Mouse (Mus musculus): ENCODE results near the gene Arhgef26. TPM values are rescaled to one million over a fixed set of nuclear protein-coding genes. Genes with fewer than 3 reads are reported as not detected.

The Arhgef26 gene
- polyA plus RNA-seq, 1 experiment from 2014 or later: 19.2 TPM

DNA sequence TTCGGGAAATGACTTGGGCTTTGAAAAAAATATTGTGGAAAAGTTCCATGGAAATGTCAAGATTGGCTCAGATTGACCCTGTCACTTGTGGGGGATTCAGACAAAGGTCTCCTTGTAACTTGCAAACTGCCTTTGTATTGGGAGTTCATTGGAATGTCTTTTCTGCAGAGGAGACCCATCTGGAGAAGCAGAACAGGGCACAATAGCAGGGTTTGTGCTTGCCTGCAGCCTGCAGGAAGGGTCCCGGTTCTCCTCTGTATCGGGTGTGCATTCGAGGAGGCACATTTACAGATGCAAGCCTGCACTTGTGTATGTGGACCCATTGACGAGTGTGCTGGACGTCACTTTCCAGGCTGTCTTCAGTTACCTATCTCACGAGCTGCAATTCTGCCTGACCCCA is 56.1 kb downstream of the Arhgef26 start:
- 0 out of 2 replicates have a peak overlapping the region, but pooled peaks have one; percentile 12 for H3K27ac ChIP-seq
- H3K4me1 ChIP-seq: peaks cover 13% of the 10 kb centered on the region
- H3K36me3 ChIP-seq: no peaks in the 10 kb centered on the region
- no peak overlapping the region for H3K4me2 ChIP-seq (replicated peaks)
- no peak overlapping the region for H3K9ac ChIP-seq
- WGBS: 14% methylated on average over 7 of the region's 7 CpGs
- no peaks in the 10 kb centered on the region for H3K27me3 ChIP-seq
- ATAC-seq (ENCODE audit: low FRiP score): peak; percentile 64; the same call in 1 of the 2 replicates
- H3K9me3 ChIP-seq (replicated peaks): no peaks in the 10 kb centered on the region
- H3K4me3 ChIP-seq: no peak overlapping the region

DNA sequence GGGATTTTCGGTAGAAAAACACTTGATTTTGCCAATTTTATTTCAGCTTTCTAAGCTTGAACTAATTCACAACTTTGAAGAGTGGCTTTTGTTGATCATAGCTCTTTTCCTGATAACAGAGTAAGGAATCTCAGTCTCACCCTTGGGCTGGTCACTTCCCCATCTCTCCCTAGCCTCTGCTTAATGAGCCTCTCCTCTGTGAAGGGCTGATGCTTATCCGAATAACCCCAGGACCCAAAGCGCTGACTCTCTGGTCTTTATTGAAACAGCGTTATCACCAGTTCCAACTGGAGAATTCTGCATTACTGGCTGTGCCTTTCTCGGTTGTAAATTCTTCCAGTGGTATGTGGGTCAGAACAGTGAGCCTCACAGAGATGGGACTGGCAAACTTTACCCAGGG is 57.2 kb downstream of the Arhgef26 start:
- Histone ChIP-seq H3K4me2 (replicated peaks) (no peak overlapping the region), H3K9me3 (replicated peaks) (no peaks in the 10 kb centered on the region), H3K27ac (no peak overlapping the region), H3K4me3 (no peak overlapping the region), H3K4me1 (peaks cover 13% of the 10 kb centered on the region), H3K27me3 (no peaks in the 10 kb centered on the region), H3K36me3 (no peaks in the 10 kb centered on the region), H3K9ac (no peak overlapping the region)
- no peak for ATAC-seq (ENCODE audit: low FRiP score)
- 65% methylated on average over 5 of the region's 5 CpGs for WGBS

DNA sequence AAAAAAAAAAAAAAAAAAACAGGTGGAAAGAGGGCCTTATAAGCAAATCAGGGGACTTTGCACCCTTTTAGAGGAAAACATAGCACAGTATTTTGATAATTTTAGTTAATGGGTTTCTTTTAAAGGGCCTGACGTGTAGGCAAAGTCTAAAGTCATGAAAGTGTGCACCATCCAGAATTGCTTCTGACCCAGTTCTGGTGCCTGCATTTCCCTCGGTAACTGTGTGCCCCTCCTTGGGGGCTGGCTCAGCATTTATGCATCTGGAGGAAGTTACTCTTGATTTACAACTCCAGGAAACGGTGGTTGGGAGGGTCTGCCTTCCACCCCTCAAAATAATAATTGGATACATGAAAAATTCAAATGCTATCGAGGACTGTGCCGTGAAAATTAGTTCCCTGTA is 58.0 kb downstream of the Arhgef26 start:
- H3K27me3 ChIP-seq: no peaks in the 10 kb centered on the region
- H3K9me3 ChIP-seq (replicated peaks): no peaks in the 10 kb centered on the region
- H3K36me3 ChIP-seq: no peaks in the 10 kb centered on the region
- H3K4me1 ChIP-seq: peaks cover 13% of the 10 kb centered on the region
- no peak for ATAC-seq (ENCODE audit: low FRiP score)
- H3K4me3 ChIP-seq: no peak overlapping the region
- H3K9ac ChIP-seq: no peak overlapping the region
- H3K27ac ChIP-seq: no peak overlapping the region
- H3K4me2 ChIP-seq (replicated peaks): no peak overlapping the region
- WGBS: 66% methylated on average over 5 of the region's 5 CpGs

DNA sequence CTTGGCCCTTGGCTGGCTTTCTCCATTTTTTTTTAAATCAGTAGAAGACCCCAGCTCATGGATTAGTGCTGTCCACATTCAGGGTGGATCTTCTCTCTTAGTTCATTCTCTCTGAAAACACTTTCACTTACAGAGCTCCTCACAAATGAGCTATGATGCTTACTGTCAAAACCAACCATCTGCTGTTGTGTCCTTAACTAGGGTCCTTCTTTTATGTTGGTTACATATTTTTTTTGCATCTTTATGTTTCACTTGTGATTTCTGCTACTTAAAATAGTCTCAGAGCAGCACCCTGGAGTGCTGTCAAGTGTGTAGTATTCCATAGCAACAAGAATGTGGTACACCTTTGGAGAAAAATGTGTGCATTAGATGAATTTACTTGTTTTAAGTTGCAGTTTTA is 60.0 kb downstream of the Arhgef26 start:
- H3K9ac ChIP-seq: no peak overlapping the region
- H3K27me3 ChIP-seq: no peaks in the 10 kb centered on the region
- H3K36me3 ChIP-seq: no peaks in the 10 kb centered on the region
- no peak overlapping the region for H3K4me3 ChIP-seq
- no peaks in the 10 kb centered on the region for H3K9me3 ChIP-seq (replicated peaks)
- no peak for ATAC-seq (ENCODE audit: low FRiP score)
- no peak overlapping the region for H3K27ac ChIP-seq
- peaks cover 13% of the 10 kb centered on the region for H3K4me1 ChIP-seq
- H3K4me2 ChIP-seq (replicated peaks): no peak overlapping the region

DNA sequence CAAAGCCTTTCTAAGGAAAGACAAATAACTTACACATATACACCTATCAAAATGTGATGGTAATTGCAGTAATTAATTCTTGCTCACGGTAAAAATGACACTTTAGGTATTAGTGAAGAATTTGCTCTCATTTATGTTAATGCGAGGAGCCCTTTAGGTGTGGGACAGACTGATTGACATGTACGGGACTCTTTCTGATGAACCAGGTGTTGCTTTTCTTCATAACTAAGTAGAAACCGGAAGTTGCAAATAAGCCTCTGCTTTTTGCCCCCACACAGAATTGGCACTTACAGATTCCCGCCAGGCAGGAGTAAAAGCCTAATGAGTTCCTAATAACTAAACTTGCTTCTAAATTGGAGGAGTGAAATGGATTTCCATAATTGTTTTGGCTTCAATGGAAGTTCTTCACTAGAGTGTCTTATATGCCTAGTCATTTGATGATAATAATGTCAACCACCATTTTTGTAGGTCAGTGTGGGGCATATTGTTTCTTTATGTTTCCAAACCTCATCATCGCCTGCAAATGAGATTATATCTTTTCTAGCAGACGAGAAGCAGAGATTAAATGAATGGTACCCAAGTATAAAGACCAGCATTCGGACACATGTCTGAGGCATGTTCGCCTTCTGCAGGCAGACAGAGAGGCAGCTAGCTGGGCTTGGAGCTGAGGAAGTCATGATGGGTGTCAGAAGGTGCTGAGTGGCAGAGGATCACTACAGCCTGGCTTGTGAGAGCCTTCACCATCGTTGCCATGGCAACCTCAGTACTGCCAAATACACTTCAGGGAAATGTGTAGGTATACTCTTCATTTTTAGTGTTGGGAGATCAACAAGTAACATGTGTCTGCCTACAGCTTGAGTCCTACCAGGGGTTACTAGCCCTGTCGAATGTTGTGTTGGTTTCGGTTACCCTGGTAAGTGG is 61.9 kb downstream of the Arhgef26 start:
- Histone ChIP-seq H3K4me1 (peaks cover 4% of the 10 kb centered on the region; the same call in 1 of the 2 replicates), H3K9ac (no peak overlapping the region), H3K27ac (no peak overlapping the region), H3K36me3 (no peaks in the 10 kb centered on the region), H3K27me3 (no peaks in the 10 kb centered on the region), H3K4me3 (no peak overlapping the region), H3K9me3 (replicated peaks) (no peaks in the 10 kb centered on the region), H3K4me2 (replicated peaks) (no peak overlapping the region)
- ATAC-seq (ENCODE audit: low FRiP score): no peak
- WGBS: 89% methylated on average over 12 of the region's 12 CpGs

DNA sequence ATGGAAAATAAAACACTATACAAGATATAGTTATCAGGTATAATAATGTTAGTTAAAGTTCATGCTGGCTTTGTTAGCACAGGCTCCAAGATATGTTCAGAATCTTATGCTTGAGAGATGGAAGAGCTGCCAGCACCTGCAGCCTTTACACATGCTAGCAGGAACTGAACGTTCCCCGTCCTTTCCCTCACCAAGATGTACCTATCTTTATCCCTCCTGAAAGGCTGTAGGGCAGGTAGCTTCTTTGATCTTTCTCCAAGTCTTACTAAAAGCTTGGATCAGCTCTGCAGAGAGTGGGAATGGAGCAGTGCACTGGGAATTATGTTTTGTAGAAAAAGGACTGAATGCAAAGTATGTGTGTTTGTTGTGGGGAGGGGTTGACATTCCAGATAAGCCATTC is 64.3 kb downstream of the Arhgef26 start:
- H3K36me3 ChIP-seq: no peaks in the 10 kb centered on the region
- H3K9ac ChIP-seq: no peak overlapping the region
- no peaks in the 10 kb centered on the region for H3K27me3 ChIP-seq
- no peak for ATAC-seq (ENCODE audit: low FRiP score)
- no peaks in the 10 kb centered on the region for H3K4me1 ChIP-seq
- no peaks in the 10 kb centered on the region for H3K9me3 ChIP-seq (replicated peaks)
- WGBS: 92% methylated on average over 2 of the region's 2 CpGs
- H3K4me3 ChIP-seq: no peak overlapping the region
- no peak overlapping the region for H3K27ac ChIP-seq
- no peak overlapping the region for H3K4me2 ChIP-seq (replicated peaks)

DNA sequence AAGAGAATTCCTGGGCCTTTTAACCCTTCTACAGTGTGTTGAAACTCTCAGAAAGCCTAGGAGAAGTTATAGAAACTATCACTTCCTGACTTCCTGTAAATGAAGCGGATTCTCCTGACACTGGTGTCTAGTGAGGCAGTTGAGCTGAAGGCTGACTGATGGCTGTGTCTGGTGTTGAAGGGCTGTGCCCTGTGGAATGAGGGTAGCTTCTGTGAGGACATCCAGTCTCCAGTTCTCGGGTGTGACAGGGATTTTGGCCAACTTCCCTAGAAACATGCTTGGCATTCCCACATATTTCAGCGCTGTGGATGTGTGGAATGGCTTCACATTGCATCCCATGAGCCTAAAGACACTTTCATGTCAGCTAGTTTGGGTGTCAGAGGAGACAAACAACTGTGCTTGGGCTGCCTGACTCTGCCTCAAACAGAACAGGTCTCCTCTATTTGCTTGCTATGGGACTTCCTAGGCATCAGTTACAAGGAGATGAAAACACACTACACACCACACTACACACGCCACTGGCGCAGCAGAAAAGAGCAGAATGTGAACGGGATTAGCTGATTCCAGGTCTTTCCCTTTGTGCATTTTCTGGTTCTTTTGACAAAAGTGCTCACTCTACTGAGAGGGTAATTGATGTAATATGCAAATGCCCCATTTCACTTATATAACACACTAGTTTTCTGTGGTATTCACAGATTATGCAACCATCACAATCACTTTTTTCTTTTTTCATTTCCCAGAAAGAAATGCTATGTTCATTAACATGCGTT is 66.5 kb downstream of the Arhgef26 start:
- Histone ChIP-seq H3K36me3 (no peaks in the 10 kb centered on the region), H3K4me2 (replicated peaks) (no peak overlapping the region), H3K27me3 (no peaks in the 10 kb centered on the region), H3K9ac (no peak overlapping the region), H3K4me3 (no peak overlapping the region), H3K9me3 (replicated peaks) (no peaks in the 10 kb centered on the region), H3K4me1 (peaks cover 1% of the 10 kb centered on the region), H3K27ac (no peak overlapping the region)
- 83% methylated on average over 7 of the region's 7 CpGs for WGBS
- ATAC-seq (ENCODE audit: low FRiP score): no peak

DNA sequence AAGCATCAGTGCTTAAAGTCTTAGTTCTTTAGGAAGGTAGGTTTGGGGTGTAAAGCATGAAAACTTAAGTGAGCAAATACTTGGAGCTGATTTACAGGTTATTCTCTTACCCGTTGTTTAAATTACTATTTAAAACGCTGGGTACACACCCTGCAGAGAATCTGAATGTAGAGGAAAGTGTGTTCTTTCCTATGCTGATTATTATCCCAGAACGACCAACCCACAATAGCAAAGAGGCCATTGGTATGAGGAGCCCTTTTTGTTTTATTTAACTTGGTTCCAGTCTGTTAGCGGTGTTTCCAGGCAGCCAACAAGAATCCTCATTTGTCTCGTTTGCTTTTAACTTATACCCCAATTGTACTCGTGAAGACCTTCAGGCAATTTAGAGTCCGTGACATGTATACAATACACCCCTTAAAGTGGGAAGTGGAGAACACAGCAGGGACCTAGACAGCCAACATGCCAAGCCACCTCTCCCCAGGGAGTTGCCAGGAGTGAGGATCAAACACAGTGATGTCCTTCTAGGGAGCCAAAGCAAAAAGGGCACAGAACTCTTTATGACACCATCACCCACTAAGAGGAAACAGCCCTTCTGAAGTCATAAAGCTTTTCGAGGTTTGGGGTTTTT is 71.5 kb downstream of the Arhgef26 start:
- Histone ChIP-seq H3K4me1 (peaks cover 8% of the 10 kb centered on the region), H3K27me3 (no peaks in the 10 kb centered on the region), H3K4me2 (replicated peaks) (no peak overlapping the region), H3K36me3 (no peaks in the 10 kb centered on the region), H3K9me3 (replicated peaks) (no peaks in the 10 kb centered on the region), H3K4me3 (no peak overlapping the region), H3K9ac (no peak overlapping the region), H3K27ac (peak overlapping the region; percentile 30; the same call in 1 of the 2 replicates)
- 17% methylated on average over 8 of the region's 8 CpGs for WGBS
- peak; percentile 77 for ATAC-seq (ENCODE audit: low FRiP score)

DNA sequence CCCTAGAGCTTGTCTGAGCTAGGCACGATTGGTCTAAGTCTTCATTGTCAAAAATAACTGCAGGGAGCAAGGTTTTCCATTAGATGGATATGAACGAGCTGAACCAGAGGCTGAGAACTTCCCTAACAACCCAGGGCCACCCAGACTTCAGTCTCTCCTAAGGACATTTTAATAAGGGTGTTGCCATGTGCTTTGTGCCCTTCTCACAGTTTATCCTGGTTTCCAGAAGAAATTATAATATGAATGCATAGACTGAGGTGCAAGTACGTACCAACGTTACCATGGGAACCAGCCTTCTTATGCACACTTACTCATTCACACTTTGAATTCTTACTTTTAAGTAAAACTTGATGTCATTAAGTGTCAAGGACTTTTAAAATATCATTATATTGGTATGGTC is 72.3 kb downstream of the Arhgef26 start:
- 0 out of 2 replicates have a peak, but pooled peaks have one; percentile 44 for ATAC-seq (ENCODE audit: low FRiP score)
- peaks cover 8% of the 10 kb centered on the region for H3K4me1 ChIP-seq
- no peaks in the 10 kb centered on the region for H3K9me3 ChIP-seq (replicated peaks)
- 48% methylated on average over 4 of the region's 4 CpGs for WGBS
- no peak overlapping the region for H3K27ac ChIP-seq
- H3K27me3 ChIP-seq: no peaks in the 10 kb centered on the region
- H3K4me2 ChIP-seq (replicated peaks): no peak overlapping the region
- no peak overlapping the region for H3K9ac ChIP-seq
- no peak overlapping the region for H3K4me3 ChIP-seq
- no peaks in the 10 kb centered on the region for H3K36me3 ChIP-seq

DNA sequence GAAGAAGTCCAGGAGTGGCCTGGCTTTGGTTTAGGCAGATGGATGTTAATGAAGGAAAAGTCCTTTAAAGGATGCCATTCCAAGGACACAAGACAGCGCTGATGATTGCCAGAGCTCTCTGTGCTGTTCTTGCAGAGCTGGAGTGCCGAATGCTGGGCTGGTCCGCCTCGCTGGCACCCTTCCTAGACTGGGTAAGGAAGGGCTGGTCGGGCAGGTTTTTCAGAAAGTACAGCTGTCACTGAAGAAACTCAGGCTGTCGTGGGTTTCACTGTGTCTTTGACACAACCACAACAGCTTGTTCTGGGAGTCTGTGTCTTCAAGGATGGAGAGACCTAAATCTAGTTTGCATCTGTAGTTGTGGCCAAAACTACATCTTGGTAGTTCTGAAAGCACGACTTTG is 74.6 kb downstream of the Arhgef26 start:
- Histone ChIP-seq H3K4me1 (peaks cover 8% of the 10 kb centered on the region), H3K27me3 (no peaks in the 10 kb centered on the region), H3K4me2 (replicated peaks) (no peak overlapping the region), H3K9me3 (replicated peaks) (no peaks in the 10 kb centered on the region), H3K27ac (no peak overlapping the region), H3K9ac (no peak overlapping the region), H3K36me3 (no peaks in the 10 kb centered on the region), H3K4me3 (no peak overlapping the region)
- ATAC-seq (ENCODE audit: low FRiP score): no peak
- 85% methylated on average over 7 of the region's 7 CpGs for WGBS

DNA sequence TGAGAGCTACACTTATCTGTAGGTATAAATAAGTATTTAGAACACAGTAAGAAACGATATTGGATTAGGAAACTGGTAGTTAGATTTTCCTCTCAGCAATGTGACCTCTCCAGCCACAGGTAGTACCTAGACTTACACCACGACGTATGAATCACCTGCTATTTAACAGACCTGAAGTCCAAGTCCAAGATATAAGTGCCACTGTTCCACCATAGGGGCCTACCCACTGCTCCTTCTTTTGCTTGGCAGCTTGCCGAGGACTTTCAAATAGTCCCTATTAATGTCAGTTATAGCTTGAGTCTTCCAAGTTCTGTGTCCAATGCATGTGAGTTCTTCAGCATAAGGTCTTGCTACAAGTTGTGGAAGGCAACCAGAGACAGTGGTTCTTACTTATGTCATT is 76.8 kb downstream of the Arhgef26 start:
- WGBS: 93% methylated on average over 4 of the region's 4 CpGs
- Histone ChIP-seq H3K9me3 (replicated peaks) (no peaks in the 10 kb centered on the region), H3K9ac (no peak overlapping the region), H3K27me3 (no peaks in the 10 kb centered on the region), H3K27ac (no peak overlapping the region), H3K36me3 (no peaks in the 10 kb centered on the region), H3K4me1 (peaks cover 4% of the 10 kb centered on the region), H3K4me3 (no peak overlapping the region), H3K4me2 (replicated peaks) (no peak overlapping the region)
- ATAC-seq (ENCODE audit: low FRiP score): no peak

DNA sequence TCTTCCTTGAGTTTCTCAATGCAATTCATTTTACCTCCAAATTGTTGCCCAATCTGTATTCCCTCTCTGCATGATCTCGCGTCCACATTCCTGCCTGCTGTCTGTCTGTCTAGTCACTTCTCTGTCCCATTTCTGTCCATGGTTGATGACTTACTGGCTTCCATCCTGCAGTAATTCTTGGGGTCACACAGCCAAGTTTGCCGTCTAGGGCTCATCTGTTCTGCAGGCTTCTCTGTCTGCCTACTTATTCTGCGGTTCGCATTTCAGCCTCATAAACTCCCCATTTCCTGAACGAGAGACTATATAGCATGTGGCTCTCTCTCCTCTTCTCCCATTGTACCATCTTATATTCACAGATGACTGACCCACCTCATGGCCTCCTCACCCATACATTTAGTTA is 79.3 kb downstream of the Arhgef26 start:
- Histone ChIP-seq H3K27ac (no peak overlapping the region), H3K4me1 (no peaks in the 10 kb centered on the region), H3K4me3 (no peak overlapping the region), H3K36me3 (no peaks in the 10 kb centered on the region), H3K9me3 (replicated peaks) (no peaks in the 10 kb centered on the region), H3K9ac (no peak overlapping the region), H3K4me2 (replicated peaks) (no peak overlapping the region), H3K27me3 (no peaks in the 10 kb centered on the region)
- WGBS: 94% methylated on average over 6 of the region's 6 CpGs
- no peak for ATAC-seq (ENCODE audit: low FRiP score)

Data from hindbrain, embryonic 12.5 days (tissue).